Mouse (Mus musculus) cerebellum, adult 9-10 months (tissue): Measurements from ENCODE around the gene 1700003F12Rik.

Source experiments
- DNase-seq: peaks from one replicate; pipeline ENCODE4 v3.0.0; 2022

Gene 1700003F12Rik

DNA sequence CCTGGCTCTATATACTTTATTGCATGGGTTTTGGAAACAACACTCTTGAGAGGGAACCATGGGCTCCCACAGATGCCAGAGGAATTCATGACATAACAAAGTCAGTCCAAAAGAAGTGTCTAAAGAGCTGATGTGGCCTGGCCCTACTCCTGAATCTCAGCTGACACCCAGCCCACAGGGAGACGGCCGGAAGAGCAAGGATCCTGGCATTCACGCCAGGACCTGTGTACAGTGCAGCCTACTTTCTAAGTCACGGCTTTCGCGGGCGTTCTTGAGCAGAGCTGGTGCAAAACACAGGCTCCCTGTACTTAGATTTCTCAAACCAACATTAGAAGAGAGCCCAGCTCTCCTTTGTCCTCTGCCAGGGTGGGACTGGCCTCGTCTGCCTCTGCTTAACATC is 33.7 kb downstream of the 1700003F12Rik start:
- no peak for DNase-seq

DNA sequence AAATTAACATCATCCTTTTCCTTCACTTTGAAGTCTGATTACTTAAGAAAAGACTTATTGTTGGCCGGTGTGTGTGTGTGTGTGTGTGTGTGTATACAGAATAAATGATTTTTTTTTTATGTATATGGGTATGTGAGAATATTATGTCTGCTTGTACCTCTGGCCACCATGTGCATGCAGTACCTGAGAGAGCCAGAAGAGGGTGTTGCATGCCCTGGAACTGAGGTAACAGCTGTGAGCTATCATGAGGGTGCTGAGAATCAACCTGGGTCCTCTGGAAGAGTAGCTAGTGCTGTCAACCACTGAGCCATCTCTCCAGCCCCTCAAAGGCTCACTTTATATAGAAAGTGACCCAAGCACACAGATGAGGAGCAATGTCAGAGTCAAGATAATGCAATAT is 34.5 kb downstream of the 1700003F12Rik start:
- no peak for DNase-seq

DNA sequence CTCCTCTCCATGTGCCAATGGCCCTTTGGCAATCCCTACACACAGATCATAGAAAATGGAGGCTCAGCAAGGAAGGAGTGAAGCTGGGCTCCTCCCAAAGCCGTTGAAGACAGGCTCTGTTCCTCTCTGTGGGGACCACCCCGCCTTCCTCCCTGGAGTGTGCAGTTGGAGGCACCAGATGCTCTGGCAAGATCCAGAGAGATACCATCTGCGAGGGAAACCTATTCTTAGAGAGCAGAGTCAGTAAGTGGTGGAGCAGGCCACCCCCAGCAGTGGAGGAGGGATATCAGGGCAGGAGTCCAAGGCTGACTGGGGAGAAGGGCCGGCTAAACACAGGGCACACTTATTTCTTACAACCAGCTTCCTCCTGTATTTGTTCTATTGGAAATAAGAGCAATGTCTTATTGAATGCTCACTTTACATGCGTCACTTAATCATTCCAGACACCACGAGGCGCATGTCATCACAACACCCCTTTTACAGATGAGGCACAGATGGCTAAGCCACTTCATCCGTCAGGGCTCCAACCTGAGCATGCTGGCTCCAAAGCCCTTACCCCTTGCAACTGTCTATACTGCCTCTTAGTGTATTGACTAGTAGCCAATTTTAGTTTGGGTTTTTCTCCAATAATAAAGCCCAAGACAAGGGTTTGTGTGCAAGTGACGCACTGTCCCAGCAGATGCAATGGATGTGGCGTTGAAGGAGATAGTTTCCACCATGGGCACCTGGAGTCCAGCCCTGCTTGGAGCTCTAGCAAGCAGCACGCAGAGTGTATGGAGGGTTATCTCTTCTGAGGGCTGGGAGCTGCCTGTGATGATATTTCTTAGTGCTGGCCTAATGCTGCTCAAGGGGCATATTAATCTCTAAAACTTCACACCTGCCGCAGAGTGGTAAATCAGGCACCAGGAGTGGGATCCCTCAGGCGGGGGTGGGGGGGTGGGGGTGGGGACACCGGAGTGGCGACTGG is 37.3 kb downstream of the 1700003F12Rik start:
- peak; percentile 90 for DNase-seq

DNA sequence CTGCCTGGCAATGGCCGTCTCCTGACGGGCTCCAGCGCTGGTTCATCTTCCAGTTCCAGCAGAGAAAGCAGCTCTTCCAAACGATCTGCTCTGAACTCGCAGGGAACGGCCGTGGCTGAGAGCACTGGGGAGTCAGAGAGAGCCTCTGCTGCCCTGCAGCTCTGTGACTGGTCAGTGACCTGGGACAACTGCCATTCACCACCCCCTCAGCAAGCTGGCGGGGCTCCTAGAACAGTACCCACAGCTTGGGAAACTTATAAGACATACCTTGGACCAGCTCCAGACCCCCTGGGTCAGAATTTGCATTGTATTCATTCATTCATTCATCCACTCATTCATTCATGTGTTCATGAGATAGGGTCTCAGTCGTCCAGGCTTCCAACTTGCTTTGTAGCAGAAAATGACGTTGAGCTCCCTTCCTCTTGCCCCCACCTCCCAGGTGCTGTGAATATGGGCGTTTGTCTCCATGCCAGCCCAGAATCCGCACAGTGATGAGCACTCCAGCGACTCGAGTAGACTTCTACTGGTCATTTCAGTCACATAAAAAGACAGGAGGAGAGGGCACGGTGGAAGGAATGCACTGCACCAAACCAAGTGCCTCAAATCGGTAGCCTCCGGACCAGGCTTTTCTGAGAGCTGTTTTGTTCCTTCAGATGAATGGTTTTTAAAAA is 38.2 kb downstream of the 1700003F12Rik start:
- no peak for DNase-seq

DNA sequence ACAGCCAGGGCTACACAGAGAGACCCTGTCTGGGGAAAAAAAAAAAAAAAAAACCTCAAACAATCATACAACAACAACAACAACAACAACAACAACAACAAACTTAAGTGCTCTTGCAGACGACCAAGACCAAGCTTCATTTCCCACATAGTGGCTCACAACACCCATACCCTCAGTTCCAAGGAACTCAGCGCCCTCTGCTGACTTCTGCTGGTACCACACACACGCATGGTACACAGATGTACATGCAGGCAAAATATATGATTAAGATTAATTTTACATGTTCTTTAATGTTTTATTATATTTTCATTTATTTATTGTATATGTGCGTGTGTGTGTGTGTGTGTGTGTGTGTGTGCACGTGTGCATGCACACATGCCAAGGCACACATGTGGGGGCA is 39.5 kb downstream of the 1700003F12Rik start:
- no peak for DNase-seq

DNA sequence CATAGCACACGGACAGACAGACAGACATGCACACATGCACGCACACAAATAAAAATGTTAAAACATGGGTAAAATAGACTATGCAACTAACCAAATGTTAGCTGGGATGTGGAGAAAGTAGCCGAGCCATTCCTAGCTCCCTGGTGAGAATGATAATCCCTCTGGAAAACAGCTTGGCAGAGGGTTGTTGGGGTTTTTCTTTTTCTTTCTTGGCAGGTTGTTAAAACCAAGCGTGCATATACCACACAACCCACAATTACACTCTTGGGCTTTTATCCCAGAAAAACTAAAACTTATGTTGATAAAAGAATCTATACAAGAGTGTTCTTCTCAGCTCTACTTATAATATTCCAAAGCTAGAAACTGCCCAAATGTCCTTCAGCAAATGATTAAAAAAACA is 42.2 kb downstream of the 1700003F12Rik start:
- no peak for DNase-seq

DNA sequence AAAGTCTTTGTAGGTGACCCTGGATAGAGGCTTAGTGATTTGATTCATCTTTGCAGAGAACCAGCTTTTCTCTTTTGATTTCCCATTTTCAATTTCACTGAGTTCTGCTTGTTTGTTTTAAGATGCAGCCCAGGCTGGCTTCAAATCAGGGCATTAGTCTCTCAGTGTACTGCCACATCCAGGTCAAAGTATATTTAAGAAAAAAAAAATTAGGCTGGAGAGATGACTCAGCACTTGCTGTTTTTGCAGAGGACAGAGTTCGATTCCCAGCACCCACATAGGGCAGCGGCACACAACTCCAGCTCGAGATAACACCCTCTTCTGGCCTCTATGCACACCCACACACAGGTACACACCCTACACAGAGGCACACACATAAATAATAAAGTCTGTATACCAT is 44.4 kb downstream of the 1700003F12Rik start:
- DNase-seq = no peak

DNA sequence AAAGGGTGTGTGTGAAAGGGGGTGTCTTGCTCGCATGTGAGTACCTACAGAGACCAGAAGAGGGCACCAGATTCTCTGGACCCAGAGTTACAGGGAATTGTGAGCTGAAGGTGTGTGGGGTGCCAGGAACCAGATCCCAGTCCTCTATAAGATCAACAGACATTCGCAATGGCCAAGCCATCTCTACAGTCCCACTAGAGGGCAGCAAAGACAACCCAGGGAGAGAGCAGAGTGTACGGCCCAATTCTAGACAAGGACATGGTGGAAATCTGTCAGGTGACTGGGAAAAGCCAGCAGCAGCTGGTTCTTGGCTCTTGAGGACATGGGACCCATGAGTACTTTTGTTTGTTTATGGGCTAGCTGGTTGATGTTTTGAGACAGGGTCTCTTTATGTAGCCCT is 46.1 kb downstream of the 1700003F12Rik start:
- DNase-seq = no peak

DNA sequence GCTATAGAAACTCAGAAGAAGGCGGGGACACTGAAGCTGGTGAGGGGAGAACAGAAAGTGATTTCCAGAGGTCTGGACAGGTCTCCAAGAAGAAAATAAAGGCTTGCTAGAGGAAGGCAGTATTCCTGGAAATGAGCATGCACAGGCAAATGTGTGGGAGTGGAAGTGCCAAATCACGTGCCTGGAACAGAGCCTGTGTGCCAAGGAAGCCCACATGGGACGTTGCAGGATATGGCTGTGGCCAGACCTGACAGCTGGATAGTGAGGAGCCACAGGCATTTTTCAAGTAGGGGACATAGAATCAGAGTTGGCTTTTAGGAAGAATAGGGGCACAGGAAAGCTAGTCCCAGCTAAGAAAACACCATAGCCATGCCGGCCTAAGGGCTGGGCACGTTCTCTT is 48.9 kb downstream of the 1700003F12Rik start:
- no peak for DNase-seq

DNA sequence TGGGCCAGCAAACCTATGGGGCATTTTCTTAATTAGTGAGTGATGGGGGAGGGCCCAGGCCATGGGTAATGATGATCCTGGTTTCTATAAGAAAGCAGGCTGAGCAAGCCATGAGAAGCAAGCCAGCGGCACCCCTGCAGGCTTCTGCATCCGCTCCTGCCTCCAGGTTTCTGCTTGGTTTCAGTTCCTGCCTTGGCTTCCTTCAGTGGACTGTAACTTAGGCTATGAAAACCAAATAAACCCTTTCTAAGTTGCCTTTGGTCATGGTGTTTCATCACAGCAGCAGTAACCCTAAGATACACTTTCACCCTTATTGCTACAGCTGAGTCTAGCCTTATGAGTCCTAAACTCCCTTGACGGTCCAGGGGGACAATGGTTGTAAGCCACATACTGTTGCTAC is 50.5 kb downstream of the 1700003F12Rik start:
- DNase-seq = no peak
